Mouse (Mus musculus): Measurements from ENCODE around the gene Cd164l2. TPM values are rescaled to one million over a fixed set of nuclear protein-coding genes. Genes with fewer than 3 reads are reported as not detected.

Cd164l2 gene
- total RNA-seq, 1 experiment = 2.2 TPM

DNA sequence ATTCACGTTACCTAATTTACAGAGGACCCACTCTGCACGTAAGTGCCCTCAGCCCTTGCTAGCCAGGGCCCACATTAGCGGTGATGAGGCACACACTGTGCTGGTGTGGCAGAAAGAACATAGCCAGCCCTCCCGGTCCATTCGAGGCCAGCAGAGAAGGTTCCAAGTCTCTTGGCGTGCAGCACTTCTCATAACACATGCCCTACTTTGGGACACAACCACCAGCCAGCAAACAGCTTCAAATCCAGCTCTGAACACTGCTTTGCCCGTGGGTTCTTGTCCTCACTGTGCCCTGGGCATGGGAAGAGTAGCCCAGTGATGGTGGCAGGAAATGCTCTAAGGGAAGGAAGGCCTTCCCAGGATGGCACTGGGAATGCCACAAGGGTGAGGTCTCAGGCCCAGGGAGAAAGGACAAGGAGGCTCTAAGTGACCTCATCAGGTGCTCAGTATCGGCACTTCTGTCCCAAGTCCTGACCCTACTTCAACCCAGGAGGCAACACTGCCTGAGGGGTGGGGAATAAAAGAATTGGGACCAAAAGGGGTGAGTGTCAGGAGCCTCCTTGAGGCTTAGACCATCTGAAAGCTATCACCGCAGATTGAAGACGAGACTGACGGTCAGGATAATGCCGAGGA is 54.4 kb downstream of the Cd164l2 start:
- peaks cover 0 to 8% of the 10 kb centered on the region in 2 experiments; a peak in 1 of 4 replicates for H3K4me1 ChIP-seq (ENCODE audit: control insufficient read depth in 2 of 2, insufficient read depth in 2 of 2, low read length in 2 of 2, poor library complexity in 1 of 2)
- no peaks in the 10 kb centered on the region for H3K9me3 ChIP-seq (ENCODE audit: control insufficient read depth, insufficient read depth, low read depth, low read length)
- H3K27ac ChIP-seq (ENCODE audit: insufficient read depth, low read depth, low read length, poor library complexity, severe bottlenecking) = no peak overlapping the region
- H3K4me3 ChIP-seq (ENCODE audit: insufficient read depth in 1 of 2, low read depth in 1 of 2, low read length in 2 of 2, poor library complexity in 1 of 2, severe bottlenecking in 1 of 2) = no peak overlapping the region
- in situ Hi-C loops (cut with MboI; ENCODE audit: low sequenced_read_pairs in 2 of 2, unreplicated experiment in 2 of 2) = no loop called here
- TF ChIP-seq ZC3H11A (IDR thresholded peaks at IDR 0.05; ENCODE audit: borderline replicate concordance, low read depth, low read length) (no peak), HCFC1 (IDR thresholded peaks at IDR 0.05; ENCODE audit: borderline replicate concordance, insufficient read depth, low read length) (no peak), CHD2 (IDR thresholded peaks at IDR 0.05; ENCODE audit: low read depth, low read length) (no peak), ZNF384 (IDR thresholded peaks at IDR 0.05; ENCODE audit: low read depth, low read length) (no peak)
- H3K36me3 ChIP-seq (ENCODE audit: control insufficient read depth, insufficient read depth, low read length, poor library complexity, severe bottlenecking) = peaks cover 43% of the 10 kb centered on the region
- no peak overlapping the region for H3K9ac ChIP-seq (ENCODE audit: insufficient read depth, low read depth, low read length, poor library complexity, severe bottlenecking)
- no peak for DNase-seq (ENCODE audit: low read depth, low spot score)

DNA sequence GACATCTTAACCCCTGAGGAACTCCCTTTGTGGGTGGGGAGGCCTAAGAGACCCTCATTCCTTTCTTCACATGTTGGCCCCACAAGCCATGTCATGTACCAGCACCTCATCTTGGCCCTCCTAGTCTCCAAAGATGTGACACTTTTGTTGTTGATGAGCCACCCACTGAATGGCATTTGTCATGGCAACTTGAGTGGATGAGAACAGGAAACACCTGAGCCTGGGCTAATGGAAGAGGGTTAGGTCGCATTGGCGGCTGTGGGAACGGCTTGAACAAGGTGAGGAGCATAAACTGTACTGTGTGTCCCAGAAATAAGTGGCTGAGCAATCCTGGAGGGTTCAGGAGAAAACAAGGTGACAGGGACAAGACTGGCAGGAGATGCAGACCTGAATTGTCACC is 57.0 kb downstream of the Cd164l2 start:
- Histone ChIP-seq H3K9me3 (ENCODE audit: control insufficient read depth, insufficient read depth, low read depth, low read length) (no peaks in the 10 kb centered on the region), H3K27ac (ENCODE audit: insufficient read depth, low read depth, low read length, poor library complexity, severe bottlenecking) (no peak overlapping the region), H3K4me1 (ENCODE audit: control insufficient read depth in 2 of 2, insufficient read depth in 2 of 2, low read length in 2 of 2, poor library complexity in 1 of 2) (no peaks in the 10 kb centered on the region), H3K9ac (ENCODE audit: insufficient read depth, low read depth, low read length, poor library complexity, severe bottlenecking) (no peak overlapping the region), H3K36me3 (ENCODE audit: control insufficient read depth, insufficient read depth, low read length, poor library complexity, severe bottlenecking) (peaks cover 43% of the 10 kb centered on the region), H3K4me3 (ENCODE audit: insufficient read depth in 1 of 2, low read depth in 1 of 2, low read length in 2 of 2, poor library complexity in 1 of 2, severe bottlenecking in 1 of 2) (no peak overlapping the region)
- in situ Hi-C loops (cut with MboI; ENCODE audit: low sequenced_read_pairs in 2 of 2, unreplicated experiment in 2 of 2) = no loop called here
- TF ChIP-seq HCFC1 (IDR thresholded peaks at IDR 0.05; ENCODE audit: borderline replicate concordance, insufficient read depth, low read length) (no peak), MAFK (IDR thresholded peaks at IDR 0.05; ENCODE audit: insufficient read depth, low read depth, low read length) (no peak), CHD2 (IDR thresholded peaks at IDR 0.05; ENCODE audit: low read depth, low read length) (no peak), ZC3H11A (IDR thresholded peaks at IDR 0.05; ENCODE audit: borderline replicate concordance, low read depth, low read length) (no peak), ZNF384 (IDR thresholded peaks at IDR 0.05; ENCODE audit: low read depth, low read length) (no peak)
- DNase-seq (ENCODE audit: low read depth, low spot score) = no peak

DNA sequence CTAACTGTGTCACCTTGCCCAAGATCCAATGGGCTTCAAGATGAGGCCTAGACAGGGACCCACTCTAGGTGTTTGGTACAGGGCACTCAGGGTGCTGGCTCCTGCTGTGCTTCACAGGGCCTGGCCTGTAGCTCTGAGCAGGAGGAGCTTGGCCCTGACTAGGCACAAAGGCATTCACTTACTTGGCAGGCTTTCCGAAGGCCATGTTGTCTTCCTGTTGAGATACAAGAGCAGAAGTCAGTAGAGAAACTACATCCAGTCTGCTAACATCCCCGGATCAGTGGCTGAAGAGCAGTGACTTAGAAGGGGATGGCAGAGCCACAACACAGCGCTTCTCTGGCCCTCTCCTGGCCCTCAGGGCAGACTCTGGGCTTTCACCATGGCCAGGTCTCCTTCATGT is 57.7 kb downstream of the Cd164l2 start:
- Histone ChIP-seq H3K4me3 (ENCODE audit: insufficient read depth in 1 of 2, low read depth in 1 of 2, low read length in 2 of 2, poor library complexity in 1 of 2, severe bottlenecking in 1 of 2) (no peak overlapping the region), H3K9ac (ENCODE audit: insufficient read depth, low read depth, low read length, poor library complexity, severe bottlenecking) (no peak overlapping the region), H3K36me3 (ENCODE audit: control insufficient read depth, insufficient read depth, low read length, poor library complexity, severe bottlenecking) (peaks cover 43% of the 10 kb centered on the region), H3K9me3 (ENCODE audit: control insufficient read depth, insufficient read depth, low read depth, low read length) (no peaks in the 10 kb centered on the region), H3K4me1 (ENCODE audit: control insufficient read depth in 2 of 2, insufficient read depth in 2 of 2, low read length in 2 of 2, poor library complexity in 1 of 2) (no peaks in the 10 kb centered on the region), H3K27ac (ENCODE audit: insufficient read depth, low read depth, low read length, poor library complexity, severe bottlenecking) (no peak overlapping the region)
- DNase-seq (ENCODE audit: low read depth, low spot score) = no peak
- in situ Hi-C loops (cut with MboI; ENCODE audit: low sequenced_read_pairs in 2 of 2, unreplicated experiment in 2 of 2) = no loop called here
- TF ChIP-seq HCFC1 (IDR thresholded peaks at IDR 0.05; ENCODE audit: borderline replicate concordance, insufficient read depth, low read length) = no peak
- no peak for TF ChIP-seq ZNF384 (IDR thresholded peaks at IDR 0.05; ENCODE audit: low read depth, low read length)

DNA sequence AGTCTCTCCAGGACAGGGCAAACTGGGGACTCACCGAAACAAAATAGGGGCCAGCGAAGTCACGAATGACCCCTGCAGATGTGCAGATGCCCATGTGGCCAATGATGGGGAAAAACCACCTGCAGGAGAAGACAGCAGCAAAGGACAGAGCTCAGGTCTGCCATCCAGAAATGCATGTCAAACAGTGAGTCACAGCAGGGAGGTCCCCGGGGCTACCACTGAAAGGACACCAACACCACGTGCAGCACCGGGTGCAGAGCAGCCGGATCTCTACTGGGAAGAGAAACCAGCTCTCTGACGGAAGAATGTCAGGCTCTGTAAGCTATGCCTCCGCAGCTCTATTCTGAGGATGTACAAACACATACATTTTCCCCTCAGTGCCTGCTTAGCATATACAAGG is 59.0 kb downstream of the Cd164l2 start:
- no peak overlapping the region for H3K9ac ChIP-seq (ENCODE audit: insufficient read depth, low read depth, low read length, poor library complexity, severe bottlenecking)
- no peaks in the 10 kb centered on the region for H3K9me3 ChIP-seq (ENCODE audit: control insufficient read depth, insufficient read depth, low read depth, low read length)
- H3K4me1 ChIP-seq (ENCODE audit: control insufficient read depth in 2 of 2, insufficient read depth in 2 of 2, low read length in 2 of 2, poor library complexity in 1 of 2) = no peaks in the 10 kb centered on the region
- TF ChIP-seq ZC3H11A (IDR thresholded peaks at IDR 0.05; ENCODE audit: borderline replicate concordance, low read depth, low read length) (no peak), HCFC1 (IDR thresholded peaks at IDR 0.05; ENCODE audit: borderline replicate concordance, insufficient read depth, low read length) (no peak), MAFK (IDR thresholded peaks at IDR 0.05; ENCODE audit: insufficient read depth, low read depth, low read length) (no peak), CHD2 (IDR thresholded peaks at IDR 0.05; ENCODE audit: low read depth, low read length) (no peak), ZNF384 (IDR thresholded peaks at IDR 0.05; ENCODE audit: low read depth, low read length) (no peak)
- in situ Hi-C loops (cut with MboI; ENCODE audit: low sequenced_read_pairs in 2 of 2, unreplicated experiment in 2 of 2) = no loop called here
- H3K4me3 ChIP-seq (ENCODE audit: insufficient read depth in 1 of 2, low read depth in 1 of 2, low read length in 2 of 2, poor library complexity in 1 of 2, severe bottlenecking in 1 of 2) = no peak overlapping the region
- peaks cover 39% of the 10 kb centered on the region for H3K36me3 ChIP-seq (ENCODE audit: control insufficient read depth, insufficient read depth, low read length, poor library complexity, severe bottlenecking)
- no peak for DNase-seq (ENCODE audit: low read depth, low spot score)
- no peak overlapping the region for H3K27ac ChIP-seq (ENCODE audit: insufficient read depth, low read depth, low read length, poor library complexity, severe bottlenecking)

Other genes with a start within 250 kb of the Cd164l2 start
- 1.3 and 1.8 TPM in 2 replicates for gene Fgr, start 238.0 kb upstream of the Cd164l2 start, total RNA-seq (2012; rRNA removed)
- gene Ahdc1, start 200.9 kb upstream of the Cd164l2 start, total RNA-seq (2012; rRNA removed) = 61.8 and 88.9 TPM in 2 replicates
- 31.8 and 32.3 TPM in 2 replicates for gene Wasf2, start 81.6 kb upstream of the Cd164l2 start, total RNA-seq (2012; rRNA removed)
- 0.85 and 1.5 TPM in 2 replicates for gene Gpr3, start 405 bp downstream of the Cd164l2 start, total RNA-seq (2012; rRNA removed)
- 2.7 and 4.3 TPM in 2 replicates for gene Map3k6, start 28.7 kb downstream of the Cd164l2 start, total RNA-seq (2012; rRNA removed)
- 2.0 and 4.4 TPM in 2 replicates for gene Sytl1, start 51.0 kb downstream of the Cd164l2 start, total RNA-seq (2012; rRNA removed)
- gene Tmem222, start 65.7 kb downstream of the Cd164l2 start, total RNA-seq (2012; rRNA removed) = 73.3 and 89.4 TPM in 2 replicates
- gene Wdtc1, start 141.3 kb downstream of the Cd164l2 start, total RNA-seq (2012; rRNA removed) = 65.6 and 91.8 TPM in 2 replicates
- 24.7 and 24.9 TPM in 2 replicates for gene Slc9a1, start 157.6 kb downstream of the Cd164l2 start, total RNA-seq (2012; rRNA removed)